Mouse (Mus musculus): ENCODE data around the gene Apobec1. TPM values are rescaled to one million over a fixed set of nuclear protein-coding genes. Genes with fewer than 3 reads are reported as not detected.

Gene Apobec1
- polyA plus RNA-seq, 1 experiment from 2014 or later, result 1.7 TPM

DNA sequence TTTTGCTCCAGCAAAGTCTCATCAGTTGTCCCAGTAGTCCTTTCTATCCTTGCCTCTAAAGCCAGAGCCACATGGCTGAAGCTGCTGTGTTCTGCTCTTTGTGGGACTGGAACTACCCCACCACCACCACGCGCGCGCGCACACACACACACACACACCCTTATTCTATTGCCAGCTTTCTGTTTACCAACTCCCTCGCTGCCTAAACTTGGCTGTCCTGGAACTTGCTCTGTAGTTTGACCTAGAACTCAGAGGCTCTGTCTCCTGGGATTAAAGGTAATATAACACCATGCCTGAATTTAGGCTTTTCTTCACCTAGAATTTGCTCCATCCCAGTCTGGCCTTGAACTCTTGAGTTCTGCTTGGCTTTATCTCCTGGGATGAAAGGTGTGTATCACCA, 18.8 kb upstream of the Apobec1 start:
- Histone ChIP-seq H3K27me3 (no peaks in the 10 kb centered on the region), H3K4me3 (no peak overlapping the region), H3K9me3 (no peaks in the 10 kb centered on the region), H3K4me1 (no peaks in the 10 kb centered on the region), H3K9ac (no peak overlapping the region), H3K27ac (no peak overlapping the region), H3K4me2 (replicated peaks) (no peak overlapping the region), H3K36me3 (no peaks in the 10 kb centered on the region)
- 85% methylated on average over 6 of the region's 6 CpGs for WGBS
- no peak for ATAC-seq (ENCODE audit: insufficient number of reproducible peaks, insufficient read depth, low FRiP score, low TSS enrichment)

- H3K4me1 ChIP-seq, result no peaks in the 10 kb centered on the region
- ATAC-seq (ENCODE audit: insufficient number of reproducible peaks, insufficient read depth, low FRiP score, low TSS enrichment), result no peak
- H3K9ac ChIP-seq, result no peak overlapping the region
- no peak overlapping the region for H3K4me3 ChIP-seq
- 48% methylated on average over 3 of the region's 3 CpGs for WGBS
- no peaks in the 10 kb centered on the region for H3K36me3 ChIP-seq
- no peaks in the 10 kb centered on the region for H3K9me3 ChIP-seq
- no peak overlapping the region for H3K4me2 ChIP-seq (replicated peaks)
- H3K27ac ChIP-seq, result no peak overlapping the region
- H3K27me3 ChIP-seq, result no peaks in the 10 kb centered on the region
These were observed 13.8 kb upstream of the Apobec1 start for GRCm38 (mm10) chr6:122616022-122616421.

DNA sequence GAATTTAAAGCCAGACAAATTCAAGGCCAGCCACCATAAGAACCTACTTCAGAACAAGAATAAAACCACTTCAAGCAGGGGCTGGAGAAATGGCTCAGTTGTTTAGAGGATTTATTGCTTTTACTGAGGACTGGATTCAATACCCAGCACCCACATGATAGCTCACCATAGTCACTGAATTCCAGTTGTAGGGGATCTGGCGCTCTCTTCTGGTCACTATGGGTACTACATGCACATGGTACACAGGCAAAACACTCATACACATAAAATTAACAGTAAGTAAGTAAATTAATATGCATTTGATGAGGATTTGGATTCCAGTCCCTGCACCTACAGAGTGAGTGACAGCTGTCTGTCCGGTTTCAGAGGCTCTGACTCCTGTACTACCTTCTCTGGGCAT, 11.8 kb upstream of the Apobec1 start:
- Histone ChIP-seq H3K9me3 (no peaks in the 10 kb centered on the region), H3K4me2 (replicated peaks) (no peak overlapping the region), H3K27me3 (no peaks in the 10 kb centered on the region), H3K4me1 (no peaks in the 10 kb centered on the region), H3K9ac (no peak overlapping the region), H3K36me3 (no peaks in the 10 kb centered on the region), H3K27ac (no peak overlapping the region), H3K4me3 (no peak overlapping the region)
- ATAC-seq (ENCODE audit: insufficient number of reproducible peaks, insufficient read depth, low FRiP score, low TSS enrichment), result no peak
- WGBS, result 60% methylated on average over 2 of the region's 2 CpGs

DNA sequence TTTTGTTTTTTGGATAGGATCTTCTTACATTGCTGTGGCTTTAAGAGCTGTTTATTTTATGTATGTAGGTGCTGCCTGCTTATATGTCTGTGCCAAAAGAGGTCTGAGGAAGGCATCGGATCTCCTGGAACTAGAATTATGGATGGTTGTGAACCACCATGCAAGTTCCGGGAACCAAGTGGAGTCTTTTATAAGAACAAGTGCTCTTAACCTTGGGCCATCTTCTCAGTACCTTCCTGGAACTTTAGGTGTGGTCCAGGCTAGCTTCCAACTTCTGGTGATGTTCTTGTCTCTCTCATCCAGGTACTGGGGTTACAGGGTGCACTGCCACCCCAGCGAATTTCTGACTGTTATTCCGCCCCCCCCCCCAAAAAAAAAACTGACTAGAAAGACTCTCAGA, 10.2 kb upstream of the Apobec1 start:
- Histone ChIP-seq H3K36me3 (no peaks in the 10 kb centered on the region), H3K4me3 (no peak overlapping the region), H3K4me2 (replicated peaks) (no peak overlapping the region), H3K9me3 (no peaks in the 10 kb centered on the region), H3K4me1 (no peaks in the 10 kb centered on the region), H3K27me3 (no peaks in the 10 kb centered on the region), H3K9ac (no peak overlapping the region), H3K27ac (no peak overlapping the region)
- 89% methylated on average over 4 of the region's 4 CpGs for WGBS
- ATAC-seq (ENCODE audit: insufficient number of reproducible peaks, insufficient read depth, low FRiP score, low TSS enrichment), result no peak

DNA sequence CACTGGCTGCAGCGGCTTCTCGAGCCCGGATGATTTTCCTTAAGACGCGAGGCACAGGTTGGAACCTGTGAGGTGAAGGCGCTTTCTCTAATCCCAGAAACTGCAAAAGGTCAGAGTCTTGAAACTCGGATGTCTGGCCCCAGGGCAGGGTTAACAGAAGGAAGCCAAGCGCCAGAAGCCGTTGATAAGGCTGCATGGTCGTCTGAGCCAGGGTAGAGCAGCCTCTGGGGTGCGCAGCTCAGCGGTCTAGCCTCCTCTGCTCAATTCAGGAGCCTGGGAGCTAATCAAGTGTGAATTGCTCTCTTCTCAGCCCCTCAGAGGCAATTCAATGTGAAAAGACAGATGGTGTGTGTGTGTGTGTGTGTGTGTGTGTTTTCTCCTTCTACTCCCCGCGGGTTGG, 7.5 kb upstream of the Apobec1 start, which contains the start of gene Gdf3:
TSS of gene Gdf3 (minus strand) at position 317 of the 400 bp plus-strand sequence.
- WGBS, result 57% methylated on average over 14 of the region's 14 CpGs
- no peak within 1 kb of the TSS for H3K27ac ChIP-seq
- H3K4me1 ChIP-seq, result no peaks in the 10 kb centered on the region

GRCm38 (mm10) chr6:122609377-122609728, 7.1 kb upstream of the Apobec1 start:
- Histone ChIP-seq H3K36me3 (no peaks in the 10 kb centered on the region), H3K4me3 (no peak overlapping the region), H3K4me2 (replicated peaks) (no peak overlapping the region), H3K9me3 (no peaks in the 10 kb centered on the region), H3K27ac (no peak overlapping the region), H3K9ac (no peak overlapping the region), H3K27me3 (no peaks in the 10 kb centered on the region), H3K4me1 (no peaks in the 10 kb centered on the region)
- ATAC-seq (ENCODE audit: insufficient number of reproducible peaks, insufficient read depth, low FRiP score, low TSS enrichment), result no peak
- WGBS, result 74% methylated on average over 9 of the region's 9 CpGs

More for the DNA sequence above, 7.5 kb upstream of the Apobec1 start, which contains the start of gene Gdf3:
- H3K9me3 ChIP-seq, result no peaks in the 10 kb centered on the region
- ATAC-seq (ENCODE audit: insufficient number of reproducible peaks, insufficient read depth, low FRiP score, low TSS enrichment), result no peak
- no peaks in the 10 kb centered on the region for H3K27me3 ChIP-seq
- no peak within 1 kb of the TSS for H3K9ac ChIP-seq
- H3K4me3 ChIP-seq, result no peak within 1 kb of the TSS
- no peak within 1 kb of the TSS for H3K4me2 ChIP-seq (replicated peaks)
- H3K36me3 ChIP-seq, result no peaks in the 10 kb centered on the region

GRCm38 (mm10) chr6:122608434-122609376, 6.5 kb upstream of the Apobec1 start:
- Histone ChIP-seq H3K27ac (no peak overlapping the region), H3K9ac (no peak overlapping the region), H3K27me3 (no peaks in the 10 kb centered on the region), H3K9me3 (no peaks in the 10 kb centered on the region), H3K4me2 (replicated peaks) (no peak overlapping the region), H3K4me1 (no peaks in the 10 kb centered on the region), H3K4me3 (no peak overlapping the region), H3K36me3 (no peaks in the 10 kb centered on the region)
- no peak for ATAC-seq (ENCODE audit: insufficient number of reproducible peaks, insufficient read depth, low FRiP score, low TSS enrichment)
- WGBS, result 77% methylated on average over 10 of the region's 10 CpGs

DNA sequence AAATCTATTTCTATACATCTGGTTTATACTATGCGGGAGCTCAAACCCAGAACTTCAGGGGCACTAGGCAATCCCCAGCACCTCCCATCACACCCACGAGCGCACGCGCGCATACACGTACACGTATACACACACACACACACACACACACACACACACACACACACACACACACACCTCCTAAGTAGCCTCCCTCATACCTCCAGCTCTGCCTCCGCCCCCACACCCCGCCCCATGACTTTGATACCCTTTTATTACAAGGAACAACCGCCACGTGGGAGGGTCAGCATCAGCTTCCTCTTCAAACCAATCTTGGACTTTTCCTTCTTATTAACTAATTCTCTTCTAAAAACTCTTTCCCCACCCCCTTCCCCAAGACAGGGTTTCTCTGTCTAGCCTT, 5.5 kb upstream of the Apobec1 start:
- Histone ChIP-seq H3K27me3 (no peaks in the 10 kb centered on the region), H3K9me3 (no peaks in the 10 kb centered on the region), H3K4me2 (replicated peaks) (no peak overlapping the region), H3K27ac (no peak overlapping the region), H3K4me3 (no peak overlapping the region), H3K9ac (no peak overlapping the region), H3K4me1 (no peaks in the 10 kb centered on the region), H3K36me3 (no peaks in the 10 kb centered on the region)
- 92% methylated on average over 12 of the region's 12 CpGs for WGBS
- no peak for ATAC-seq (ENCODE audit: insufficient number of reproducible peaks, insufficient read depth, low FRiP score, low TSS enrichment)

DNA sequence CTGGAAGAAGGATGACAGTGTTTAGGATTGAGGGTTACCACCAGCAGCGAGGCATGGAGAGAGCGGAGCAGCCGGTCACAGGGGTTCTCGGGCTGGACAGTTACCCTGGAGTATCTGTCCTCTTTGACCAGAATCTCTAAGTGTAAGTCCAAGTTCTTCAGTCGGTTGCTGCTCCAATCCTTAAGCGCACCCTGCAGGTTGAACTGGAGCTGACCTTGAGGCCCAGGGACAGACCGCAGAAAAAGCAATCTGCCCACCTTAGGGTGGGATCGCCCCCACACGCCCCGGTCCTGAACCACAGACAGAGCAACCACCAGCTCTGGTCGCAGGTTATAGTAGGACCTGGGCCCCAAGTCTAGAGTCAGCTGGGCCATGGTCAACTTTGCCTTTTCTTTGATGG, 4.4 kb upstream of the Apobec1 start:
- Histone ChIP-seq H3K27me3 (no peaks in the 10 kb centered on the region), H3K9ac (no peak overlapping the region), H3K9me3 (no peaks in the 10 kb centered on the region), H3K4me3 (no peak overlapping the region), H3K27ac (no peak overlapping the region), H3K36me3 (no peaks in the 10 kb centered on the region), H3K4me1 (no peaks in the 10 kb centered on the region), H3K4me2 (replicated peaks) (no peak overlapping the region)
- ATAC-seq (ENCODE audit: insufficient number of reproducible peaks, insufficient read depth, low FRiP score, low TSS enrichment), result no peak
- 93% methylated on average over 11 of the region's 11 CpGs for WGBS

DNA sequence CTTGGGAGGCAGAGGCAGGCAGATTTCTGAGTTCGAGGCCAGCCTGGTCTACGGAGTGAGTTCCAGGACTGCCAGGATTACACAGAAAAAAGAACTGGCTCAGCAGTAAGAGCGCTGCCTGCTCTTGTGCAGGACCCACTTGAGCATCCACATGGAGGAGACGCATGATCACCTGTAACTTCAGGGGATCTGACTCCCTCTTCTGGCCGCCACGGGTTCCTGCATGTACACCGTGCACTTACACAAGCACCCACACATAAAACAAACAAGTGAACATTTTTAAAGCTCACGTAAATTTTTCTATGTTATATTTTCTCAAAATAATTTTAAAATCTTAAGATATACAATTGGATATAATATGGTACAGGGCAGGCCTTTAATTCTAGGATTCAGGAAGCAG, 3.2 kb upstream of the Apobec1 start:
- H3K4me1 ChIP-seq, result no peaks in the 10 kb centered on the region
- H3K4me2 ChIP-seq (replicated peaks), result no peak overlapping the region
- no peaks in the 10 kb centered on the region for H3K27me3 ChIP-seq
- no peaks in the 10 kb centered on the region for H3K9me3 ChIP-seq
- H3K4me3 ChIP-seq, result no peak overlapping the region
- ATAC-seq (ENCODE audit: insufficient number of reproducible peaks, insufficient read depth, low FRiP score, low TSS enrichment), result no peak
- H3K9ac ChIP-seq, result no peak overlapping the region
- H3K27ac ChIP-seq, result no peak overlapping the region
- WGBS, result 91% methylated on average over 8 of the region's 8 CpGs
- no peaks in the 10 kb centered on the region for H3K36me3 ChIP-seq

GRCm38 (mm10) chr6:122604260-122604659, 2.0 kb upstream of the Apobec1 start:
- H3K9ac ChIP-seq, result no peak overlapping the region
- no peaks in the 10 kb centered on the region for H3K4me1 ChIP-seq
- H3K36me3 ChIP-seq, result no peaks in the 10 kb centered on the region
- ATAC-seq (ENCODE audit: insufficient number of reproducible peaks, insufficient read depth, low FRiP score, low TSS enrichment), result no peak
- H3K4me2 ChIP-seq (replicated peaks), result no peak overlapping the region
- no peaks in the 10 kb centered on the region for H3K27me3 ChIP-seq
- H3K4me3 ChIP-seq, result no peak overlapping the region
- no peaks in the 10 kb centered on the region for H3K9me3 ChIP-seq
- no peak overlapping the region for H3K27ac ChIP-seq

GRCm38 (mm10) chr6:122602992-122603322, 713 bp upstream of the Apobec1 start:
- no peak for ATAC-seq (ENCODE audit: insufficient number of reproducible peaks, insufficient read depth, low FRiP score, low TSS enrichment)
- no peaks in the 10 kb centered on the region for H3K4me1 ChIP-seq
- H3K27me3 ChIP-seq, result no peaks in the 10 kb centered on the region
- no peak overlapping the region for H3K27ac ChIP-seq
- H3K9me3 ChIP-seq, result no peaks in the 10 kb centered on the region
- H3K4me2 ChIP-seq (replicated peaks), result peak overlapping the region; percentile 53
- no peaks in the 10 kb centered on the region for H3K36me3 ChIP-seq
- no peak overlapping the region for H3K4me3 ChIP-seq
- 15% methylated on average over 1 of the region's 1 CpGs for WGBS
- no peak overlapping the region for H3K9ac ChIP-seq
